Mouse (Mus musculus): ENCODE measurements around the gene Smim24. TPM values are rescaled to one million over a fixed set of nuclear protein-coding genes. Genes with fewer than 3 reads are reported as not detected.
A peak's percentile ranks its signal among the peaks of the same experiment; 100 is the strongest.

The Smim24 gene
- polyA plus RNA-seq, 1 experiment from 2014 or later, result 1.8 TPM

GRCm38 (mm10) chr10:81414682-81415081 lies 21.8 kb downstream of the Smim24 start:
- Histone ChIP-seq H3K4me2 (no peak overlapping the region), H3K27me3 (no peaks in the 10 kb centered on the region), H3K9ac (no peak overlapping the region), H3K9me3 (replicated peaks) (no peaks in the 10 kb centered on the region), H3K4me3 (no peak overlapping the region), H3K36me3 (ENCODE audit: poor library complexity, severe bottlenecking) (peaks cover 6% of the 10 kb centered on the region), H3K4me1 (peaks cover 81% of the 10 kb centered on the region), H3K27ac (peak overlapping the region; percentile 35; the same call in 1 of the 2 replicates)
- ATAC-seq, result no peak

GRCm38 (mm10) chr10:81415146-81415545 lies 22.3 kb downstream of the Smim24 start:
- no peak overlapping the region for H3K4me3 ChIP-seq
- H3K4me2 ChIP-seq, result no peak overlapping the region
- no peaks in the 10 kb centered on the region for H3K27me3 ChIP-seq
- peaks cover 10% of the 10 kb centered on the region for H3K36me3 ChIP-seq (ENCODE audit: poor library complexity, severe bottlenecking)
- 77% methylated on average over 5 of the region's 5 CpGs for WGBS
- peaks cover 81% of the 10 kb centered on the region for H3K4me1 ChIP-seq
- H3K9me3 ChIP-seq (replicated peaks), result no peaks in the 10 kb centered on the region
- H3K27ac ChIP-seq, result peak overlapping the region; percentile 92
- H3K9ac ChIP-seq, result no peak overlapping the region
- ATAC-seq, result no peak

GRCm38 (mm10) chr10:81415549-81416310 lies 22.9 kb downstream of the Smim24 start:
- peaks cover 15% of the 10 kb centered on the region for H3K36me3 ChIP-seq (ENCODE audit: poor library complexity, severe bottlenecking)
- no peak overlapping the region for H3K4me3 ChIP-seq
- no peak for ATAC-seq
- H3K27ac ChIP-seq, result peak overlapping the region; percentile 92
- no peaks in the 10 kb centered on the region for H3K27me3 ChIP-seq
- 66% methylated on average over 17 of the region's 17 CpGs for WGBS
- H3K4me1 ChIP-seq, result peaks cover 78% of the 10 kb centered on the region
- H3K4me2 ChIP-seq, result no peak overlapping the region
- no peaks in the 10 kb centered on the region for H3K9me3 ChIP-seq (replicated peaks)
- peak overlapping the region; percentile 16; the same call in 1 of the 2 replicates for H3K9ac ChIP-seq

- Histone ChIP-seq H3K9me3 (replicated peaks) (no peaks in the 10 kb centered on the region), H3K27ac (peak overlapping the region; percentile 92), H3K4me2 (peak overlapping the region; percentile 53), H3K27me3 (no peaks in the 10 kb centered on the region), H3K4me3 (peak overlapping the region; percentile 27), H3K4me1 (peaks cover 68% of the 10 kb centered on the region), H3K36me3 (ENCODE audit: poor library complexity, severe bottlenecking) (peaks cover 15% of the 10 kb centered on the region), H3K9ac (peak overlapping the region; percentile 55)
- peak; percentile 85 for ATAC-seq
- WGBS, result 2% methylated on average over 26 of the region's 26 CpGs
Observed at GRCm38 (mm10) chr10:81416581-81417226, 23.9 kb downstream of the Smim24 start.

- Histone ChIP-seq H3K27ac (peak overlapping the region; percentile 92), H3K9me3 (replicated peaks) (no peaks in the 10 kb centered on the region), H3K9ac (peak overlapping the region; percentile 55), H3K36me3 (ENCODE audit: poor library complexity, severe bottlenecking) (peaks cover 15% of the 10 kb centered on the region), H3K27me3 (0 out of 2 replicates have a peak, but pooled peaks cover 3% of the 10 kb centered on the region), H3K4me2 (peak overlapping the region; percentile 53), H3K4me1 (peaks cover 60% of the 10 kb centered on the region), H3K4me3 (no peak overlapping the region)
- ATAC-seq, result peak; percentile 7; the same call in 1 of the 2 replicates
- WGBS, result 48% methylated on average over 12 of the region's 12 CpGs
Observed at GRCm38 (mm10) chr10:81417227-81418215, 24.7 kb downstream of the Smim24 start.

- peak overlapping the region; percentile 92 for H3K27ac ChIP-seq
- peaks cover 55% of the 10 kb centered on the region for H3K4me1 ChIP-seq
Observed at GRCm38 (mm10) chr10:81418216-81419070, 25.6 kb downstream of the Smim24 start.

GRCm38 (mm10) chr10:81419111-81419928 lies 26.5 kb downstream of the Smim24 start:
- Histone ChIP-seq H3K27ac (no peak overlapping the region), H3K27me3 (peaks cover 16% of the 10 kb centered on the region), H3K9me3 (replicated peaks) (no peaks in the 10 kb centered on the region), H3K4me3 (no peak overlapping the region), H3K4me1 (peaks cover 52% of the 10 kb centered on the region), H3K9ac (no peak overlapping the region), H3K4me2 (no peak overlapping the region), H3K36me3 (ENCODE audit: poor library complexity, severe bottlenecking) (peaks cover 15% of the 10 kb centered on the region)
- no peak for ATAC-seq
- 94% methylated on average over 10 of the region's 10 CpGs for WGBS

More at GRCm38 (mm10) chr10:81418216-81419070, 25.6 kb downstream of the Smim24 start:
- Histone ChIP-seq H3K4me2 (no peak overlapping the region), H3K9ac (peak overlapping the region; percentile 34; the same call in 1 of the 2 replicates), H3K9me3 (replicated peaks) (no peaks in the 10 kb centered on the region), H3K4me3 (no peak overlapping the region), H3K27me3 (0 out of 2 replicates have a peak, but pooled peaks cover 8% of the 10 kb centered on the region), H3K36me3 (ENCODE audit: poor library complexity, severe bottlenecking) (peaks cover 15% of the 10 kb centered on the region)
- ATAC-seq, result no peak
- WGBS, result 50% methylated on average over 11 of the region's 11 CpGs

- peaks cover 52% of the 10 kb centered on the region for H3K4me1 ChIP-seq
- peaks cover 26% of the 10 kb centered on the region for H3K27me3 ChIP-seq
- no peaks in the 10 kb centered on the region for H3K9me3 ChIP-seq (replicated peaks)
- H3K4me3 ChIP-seq, result no peak overlapping the region
- H3K36me3 ChIP-seq (ENCODE audit: poor library complexity, severe bottlenecking), result peaks cover 15% of the 10 kb centered on the region
- H3K4me2 ChIP-seq, result no peak overlapping the region
- ATAC-seq, result no peak
- no peak overlapping the region for H3K9ac ChIP-seq
- 86% methylated on average over 40 of the region's 40 CpGs for WGBS
- no peak overlapping the region for H3K27ac ChIP-seq
Observed at GRCm38 (mm10) chr10:81420191-81420767, 27.4 kb downstream of the Smim24 start.

- no peak overlapping the region for H3K4me2 ChIP-seq
- peaks cover 34% of the 10 kb centered on the region for H3K27me3 ChIP-seq
- no peak overlapping the region for H3K9ac ChIP-seq
- no peak for ATAC-seq
- H3K4me1 ChIP-seq, result peaks cover 53% of the 10 kb centered on the region
- peaks cover 15% of the 10 kb centered on the region for H3K36me3 ChIP-seq (ENCODE audit: poor library complexity, severe bottlenecking)
- H3K27ac ChIP-seq, result no peak overlapping the region
- no peak overlapping the region for H3K4me3 ChIP-seq
- 82% methylated on average over 4 of the region's 4 CpGs for WGBS
- no peaks in the 10 kb centered on the region for H3K9me3 ChIP-seq (replicated peaks)
Observed at GRCm38 (mm10) chr10:81421041-81421796, 28.4 kb downstream of the Smim24 start.

GRCm38 (mm10) chr10:81421797-81422100 lies 28.9 kb downstream of the Smim24 start:
- peaks cover 53% of the 10 kb centered on the region for H3K4me1 ChIP-seq
- peaks cover 36% of the 10 kb centered on the region for H3K27me3 ChIP-seq
- H3K4me2 ChIP-seq, result no peak overlapping the region
- 72% methylated on average over 5 of the region's 5 CpGs for WGBS
- H3K36me3 ChIP-seq (ENCODE audit: poor library complexity, severe bottlenecking), result peaks cover 15% of the 10 kb centered on the region
- no peak overlapping the region for H3K9ac ChIP-seq
- no peaks in the 10 kb centered on the region for H3K9me3 ChIP-seq (replicated peaks)
- H3K4me3 ChIP-seq, result no peak overlapping the region
- no peak overlapping the region for H3K27ac ChIP-seq
- no peak for ATAC-seq

Data from forebrain, embryonic 13.5 days (tissue).